Mouse (Mus musculus) CH12.LX (cell line): ENCODE results near the gene Krt26. TPM values are rescaled to one million over a fixed set of nuclear protein-coding genes. Genes with fewer than 3 reads are reported as not detected.

Source experiments
- DNase-seq: peaks from one replicate; pipeline ENCODE4 v3.0.0-alpha.2; 2013; ENCODE audit errors: extremely low read depth
- H3K27ac ChIP-seq: 2 replicates; pipeline ENCODE4 v1.5.1; 2012; ENCODE audit warnings: low read depth, mild to moderate bottlenecking, control low read depth, moderate library complexity; ENCODE audit not compliant: insufficient read depth
- H3K27me3 ChIP-seq: replicated peaks from 2 replicates; pipeline ENCODE3; 2012; ENCODE audit warnings: inconsistent platforms
- H3K36me3 ChIP-seq, 2 experiments: replicated peaks in 1 of 2; 2 replicates each; pipeline versions ENCODE3 to v1.6.1; 2012; ENCODE audit warnings: inconsistent platforms in 1 of 2, low read length in 1 of 2, mild to moderate bottlenecking in 1 of 2, mixed read lengths in 1 of 2, moderate library complexity in 1 of 2; ENCODE audit not compliant: control insufficient read depth in 1 of 2, insufficient read depth in 1 of 2
- H3K4me1 ChIP-seq, 2 experiments: 2 replicates each; pipeline ENCODE4 v1.6.1; 2012; ENCODE audit warnings: inconsistent platforms in 1 of 2, moderate library complexity in 1 of 2; ENCODE audit not compliant: insufficient read depth in 2 of 2, control insufficient read depth in 1 of 2
- H3K4me2 ChIP-seq: 2 replicates; pipeline ENCODE4 v1.6.1; 2012; ENCODE audit warnings: low read depth, mild to moderate bottlenecking, control low read depth; ENCODE audit not compliant: poor library complexity, insufficient read depth, severe bottlenecking
- H3K4me3 ChIP-seq, 3 experiments: fragments of 150-350 bp in 1 of 3; sonication (generic) in 1 of 3; replicated peaks in 1 of 3; 2 replicates each; pipeline versions ENCODE3 to v1.5.1; 2011 to 2012; ENCODE audit warnings: low read depth in 2 of 3, low read length in 2 of 3, mild to moderate bottlenecking in 2 of 3, moderate library complexity in 2 of 3, control low read depth in 1 of 3, improper control_type of control experiment in 1 of 3, inconsistent platforms in 1 of 3, mixed read lengths in 1 of 3; ENCODE audit not compliant: poor library complexity in 1 of 3
- H3K79me2 ChIP-seq: replicated peaks from 2 replicates; pipeline ENCODE4 v1.6.1; 2012; ENCODE audit warnings: mild to moderate bottlenecking, moderate library complexity; ENCODE audit not compliant: control insufficient read depth, poor library complexity, insufficient read depth, severe bottlenecking; ENCODE audit errors: extremely low read depth
- H3K9ac ChIP-seq: 2 replicates; pipeline ENCODE4 v1.6.1; 2012; ENCODE audit warnings: low read depth, mild to moderate bottlenecking, control low read depth, moderate library complexity; ENCODE audit not compliant: insufficient read depth
- H3K9me3 ChIP-seq: replicated peaks from 2 replicates; pipeline ENCODE3; 2012; ENCODE audit warnings: low read length, inconsistent platforms, mixed read lengths
- BHLHE40 ChIP-seq: IDR thresholded peaks from 2 replicates; pipeline ENCODE4 v1.6.1; 2011; ENCODE audit warnings: mild to moderate bottlenecking, low read depth, low read length, improper control_type of control experiment
- CHD1 ChIP-seq: IDR thresholded peaks from 2 replicates; pipeline ENCODE4 v1.6.1; 2012; ENCODE audit warnings: low read depth, low read length, improper control_type of control experiment, inconsistent platforms
- CTCF ChIP-seq, 2 experiments: IDR thresholded peaks in 1 of 2; conservative IDR thresholded peaks in 1 of 2; 2 replicates each; pipeline ENCODE4 v1.5.1; 2011 to 2012; ENCODE audit warnings: low read depth in 2 of 2, low read length in 2 of 2, improper control_type of control experiment in 1 of 2, inconsistent platforms in 1 of 2, mild to moderate bottlenecking in 1 of 2, moderate library complexity in 1 of 2
- E2F4 ChIP-seq: IDR thresholded peaks from 2 replicates; pipeline ENCODE4 v1.6.1; 2011; ENCODE audit warnings: low read depth, low read length, improper control_type of control experiment; ENCODE audit not compliant: insufficient replicate concordance
- EP300 ChIP-seq: IDR thresholded peaks from 2 replicates; pipeline ENCODE4 v1.6.1; 2011; ENCODE audit warnings: low read length, improper control_type of control experiment
- ETS1 ChIP-seq: conservative IDR thresholded peaks from 2 replicates; pipeline ENCODE4 v1.6.1; 2012; ENCODE audit warnings: low read depth, mild to moderate bottlenecking, inconsistent platforms, low read length, improper control_type of control experiment, moderate library complexity
- GABPA ChIP-seq: IDR thresholded peaks from 2 replicates; pipeline ENCODE4 v1.6.1; 2012; ENCODE audit warnings: low read depth, low read length, improper control_type of control experiment, inconsistent platforms; ENCODE audit not compliant: insufficient replicate concordance
- IRF4 ChIP-seq: IDR thresholded peaks from 2 replicates; pipeline ENCODE4 v1.6.1; 2014; ENCODE audit warnings: low read depth, mild to moderate bottlenecking, inconsistent platforms, low read length, improper control_type of control experiment
- JUN ChIP-seq: IDR thresholded peaks from 2 replicates; pipeline ENCODE4 v1.6.1; 2011; ENCODE audit warnings: low read depth, mild to moderate bottlenecking, low read length, improper control_type of control experiment, moderate library complexity; ENCODE audit not compliant: insufficient read depth
- KAT2A ChIP-seq: IDR thresholded peaks from 2 replicates; pipeline ENCODE4 v1.6.1; 2012; ENCODE audit warnings: low read length, improper control_type of control experiment, inconsistent platforms; ENCODE audit not compliant: insufficient replicate concordance
- MAFK ChIP-seq: IDR thresholded peaks from 2 replicates; pipeline ENCODE4 v1.6.1; 2011; ENCODE audit warnings: low read length, improper control_type of control experiment; ENCODE audit not compliant: insufficient replicate concordance
- MAX ChIP-seq: IDR thresholded peaks from 2 replicates; pipeline ENCODE4 v1.6.1; 2011; ENCODE audit warnings: low read length, improper control_type of control experiment
- MAZ ChIP-seq: IDR thresholded peaks from 2 replicates; pipeline ENCODE4 v1.6.1; 2012; ENCODE audit warnings: low read depth, mild to moderate bottlenecking, inconsistent platforms, low read length, improper control_type of control experiment, moderate library complexity
- MEF2A ChIP-seq: IDR thresholded peaks from 2 replicates; pipeline ENCODE4 v1.6.1; 2014; ENCODE audit warnings: low read depth, mild to moderate bottlenecking, inconsistent platforms, low read length, improper control_type of control experiment, borderline replicate concordance
- MXI1 ChIP-seq: IDR thresholded peaks from 2 replicates; pipeline ENCODE4 v1.6.1; 2011; ENCODE audit warnings: mild to moderate bottlenecking, low read depth, low read length, improper control_type of control experiment
- MYC ChIP-seq: IDR thresholded peaks from 2 replicates; pipeline ENCODE4 v1.6.1; 2011; ENCODE audit warnings: low read depth, mild to moderate bottlenecking, improper control_type of control experiment, low read length
- NELFE ChIP-seq: IDR thresholded peaks from 2 replicates; pipeline ENCODE4 v1.6.1; 2011; ENCODE audit warnings: low read depth, low read length, improper control_type of control experiment
- PAX5 ChIP-seq: IDR thresholded peaks from 2 replicates; pipeline ENCODE4 v1.6.1; 2012; ENCODE audit warnings: low read length, inconsistent platforms, mixed read lengths
- POLR2A ChIP-seq: IDR thresholded peaks from 2 replicates; pipeline ENCODE4 v1.6.1; 2011; ENCODE audit warnings: low read depth, mild to moderate bottlenecking, improper control_type of control experiment, low read length
- POLR2AphosphoS2 ChIP-seq: IDR thresholded peaks from 2 replicates; pipeline ENCODE4 v1.6.1; 2011; ENCODE audit warnings: low read depth, low read length, improper control_type of control experiment
- RAD21 ChIP-seq: IDR thresholded peaks from 2 replicates; pipeline ENCODE4 v1.6.1; 2011; ENCODE audit warnings: low read depth, mild to moderate bottlenecking, low read length, improper control_type of control experiment, moderate library complexity
- RCOR1 ChIP-seq: conservative IDR thresholded peaks from 2 replicates; pipeline ENCODE4 v1.6.1; 2012; ENCODE audit warnings: low read depth, mild to moderate bottlenecking, inconsistent platforms, low read length, improper control_type of control experiment
- SIN3A ChIP-seq: IDR thresholded peaks from 2 replicates; pipeline ENCODE4 v1.6.1; 2012; ENCODE audit warnings: low read length, improper control_type of control experiment, inconsistent platforms
- TBP ChIP-seq: conservative IDR thresholded peaks from 2 replicates; pipeline ENCODE4 v1.6.1; 2011; ENCODE audit warnings: low read depth, low read length, improper control_type of control experiment
- TCF12 ChIP-seq: IDR thresholded peaks from 2 replicates; pipeline ENCODE4 v1.6.1; 2014; ENCODE audit warnings: low read depth, mild to moderate bottlenecking, inconsistent platforms, low read length, improper control_type of control experiment
- UBTF ChIP-seq: IDR thresholded peaks from 2 replicates; pipeline ENCODE4 v1.6.1; 2012; ENCODE audit warnings: low read depth, mild to moderate bottlenecking, inconsistent platforms, low read length, improper control_type of control experiment, moderate library complexity
- USF2 ChIP-seq: conservative IDR thresholded peaks from 2 replicates; pipeline ENCODE4 v1.6.1; 2011; ENCODE audit warnings: low read depth, low read length, improper control_type of control experiment
- ZC3H11A ChIP-seq: IDR thresholded peaks from 2 replicates; pipeline ENCODE4 v1.6.1; 2012; ENCODE audit warnings: low read depth, mild to moderate bottlenecking, inconsistent platforms, low read length, improper control_type of control experiment
- ZKSCAN1 ChIP-seq: IDR thresholded peaks from 2 replicates; pipeline ENCODE4 v1.6.1; 2012; ENCODE audit warnings: low read depth, inconsistent platforms, low read length, improper control_type of control experiment, borderline replicate concordance
- ZMIZ1 ChIP-seq: IDR thresholded peaks from 2 replicates; pipeline ENCODE4 v1.6.1; 2012; ENCODE audit warnings: low read depth, mild to moderate bottlenecking, inconsistent platforms, low read length, improper control_type of control experiment
- dilution Hi-C: fragments of 300-500 bp; cut with MboI; formaldehyde crosslinking; loops from 2 replicates; pipeline ENCODE4 v1.14.3; 2020; ENCODE audit warnings: low sequenced_read_pairs; ENCODE audit not compliant: extremely low pct_unique_long_range_greater_than_20kb, extremely low pct_ligation_motif_present
- in situ Hi-C: fragments of 300-500 bp; cut with MboI; formaldehyde crosslinking; loops from 3 replicates; pipeline ENCODE4 v1.14.3; 2019; ENCODE audit warnings: low sequenced_read_pairs, low pct_ligation_motif_present, low pct_unique_long_range_greater_than_20kb, mixed read lengths
- polyA plus RNA-seq: library from polyadenylated mRNA; unstranded; fragments of >175 nt; gene quantifications from 2 replicates; pipeline ENCODE4 v1.2.1, GENCODE M21; 2012; ENCODE audit warnings: low read depth; ENCODE audit not compliant: insufficient read length
- total RNA-seq, 2 experiments: library from RNA; depleted of rRNA; stranded (reverse); fragments of 300-350 nt in 1 of 2; fragments of >200 nt in 1 of 2; gene quantifications; 2 replicates each; pipeline ENCODE4 v1.2.3; 2012 to 2014

Krt26 gene
- total RNA-seq (2012; rRNA removed), result not detected in 2 replicates
- not detected in 2 replicates for total RNA-seq (2014; rRNA removed)
- polyA plus RNA-seq, result not detected in 2 replicates

GRCm38 (mm10) chr11:99337866-99338265 is at the start of gene Krt26:
Gene Krt26 (minus strand): TSS chr11:99337966.
- no peak for DNase-seq

DNA sequence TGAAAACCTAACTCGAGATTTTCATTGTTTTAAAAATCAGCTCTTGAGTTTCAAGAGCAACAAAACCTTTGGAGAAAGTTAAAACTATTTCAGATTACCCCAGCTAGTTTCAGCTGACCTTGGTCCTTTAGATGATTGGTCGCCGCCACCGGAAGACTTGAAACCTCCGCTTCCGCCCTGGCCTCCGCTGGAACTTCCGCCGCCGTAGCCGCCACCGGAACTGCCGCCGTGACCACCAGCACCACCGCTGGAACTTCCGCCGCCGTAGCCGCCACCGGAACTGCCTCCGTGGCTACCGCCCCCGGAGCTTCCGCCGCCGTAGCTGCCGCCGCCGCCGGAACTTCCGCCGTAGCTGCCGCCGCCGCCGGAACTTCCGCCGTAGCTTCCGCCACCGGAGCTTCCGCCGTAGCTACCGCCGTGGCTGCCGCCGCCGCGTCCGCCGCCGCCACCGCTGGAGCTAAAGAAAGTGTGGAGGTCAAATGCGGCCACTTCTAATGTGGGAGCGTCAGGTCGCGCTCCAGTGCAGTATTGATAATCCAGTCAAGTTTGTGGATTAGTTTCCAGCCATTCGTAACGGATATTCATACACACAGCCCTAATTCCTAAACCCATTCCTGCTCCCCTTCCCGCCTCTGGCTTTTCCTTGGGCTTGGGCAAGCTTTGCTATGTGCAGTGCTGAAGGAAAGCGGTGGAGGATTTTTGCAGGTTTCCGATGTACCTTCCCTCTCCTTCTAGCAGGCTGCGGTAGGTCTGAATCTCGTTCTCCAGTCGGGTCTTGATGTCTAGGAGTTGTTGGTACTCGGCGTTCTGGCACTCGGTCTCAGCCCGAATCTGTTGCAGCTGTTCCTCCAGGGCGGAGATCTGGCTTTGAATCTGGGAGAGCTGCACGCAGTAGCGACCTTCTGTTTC is 48.3 kb upstream of the Krt26 start:
- peak; percentile 90 for DNase-seq
- dilution Hi-C loops, result no loop called here
- TF ChIP-seq KAT2A (peak; percentile 86; the same call in 1 of the 2 replicates), GABPA (no peak; the same call in 1 of the 2 replicates), ZMIZ1 (peak; percentile 82; the same call in 1 of the 2 replicates), ZKSCAN1 (no peak), MAX (no peak), PAX5 (no peak), CHD1 (no peak), IRF4 (peak; percentile 52; the same call in 1 of the 2 replicates), MAZ (0 out of 2 replicates have a peak, but pooled peaks have one; percentile 10), MYC (no peak), BHLHE40 (no peak), MXI1 (0 out of 2 replicates have a peak, but pooled peaks have one; percentile 65), SIN3A (peak; percentile 84; the same call in 1 of the 2 replicates), TCF12 (peak; percentile 74; the same call in 1 of the 2 replicates), USF2 (no peak), EP300 (no peak), POLR2AphosphoS2 (peak; percentile 71), UBTF (no peak), ZC3H11A (no peak), E2F4 (0 out of 2 replicates have a peak, but pooled peaks have one; percentile 21), RCOR1 (peak; percentile 81; the same call in 1 of the 2 replicates), NELFE (peak; percentile 88), RAD21 (no peak), ETS1 (no peak; the same call in 1 of the 2 replicates)

More at GRCm38 (mm10) chr11:99337866-99338265, at the start of gene Krt26:
- in situ Hi-C loops, result no loop called here
- Histone ChIP-seq H3K9me3 (no peaks in the 10 kb centered on the region), H3K4me2 (no peak within 1 kb of the TSS), H3K27ac (no peak within 1 kb of the TSS)
- no peak for TF ChIP-seq MEF2A
- TF ChIP-seq CTCF (conservative IDR thresholded peaks at IDR 0.05 in 1 of 2, IDR thresholded peaks at IDR 0.05 in 1 of 2; ENCODE audit: low read depth in 2 of 2, low read length in 2 of 2), result no peak
- no peak for TF ChIP-seq PAX5
- no peak for TF ChIP-seq POLR2A
- TF ChIP-seq CHD1, result no peak
- TF ChIP-seq MAFK, result no peak
- TF ChIP-seq ZC3H11A, result no peak
- TF ChIP-seq MYC, result no peak
- TF ChIP-seq NELFE, result no peak
- no peak for TF ChIP-seq JUN
- TF ChIP-seq TBP, result no peak
- TF ChIP-seq ETS1, result no peak
- TF ChIP-seq, all 38 proteins: peak for 0
- Histone ChIP-seq H3K9ac (no peak within 1 kb of the TSS), H3K79me2 (no peaks in the 10 kb centered on the region), H3K4me3 (no peak within 1 kb of the TSS), H3K4me1 (no peaks in the 10 kb centered on the region), H3K27me3 (peaks cover 70% of the 10 kb centered on the region), H3K36me3 (no peaks in the 10 kb centered on the region)
- dilution Hi-C loops, result no loop called here

More for the DNA sequence above, 48.3 kb upstream of the Krt26 start:
- H3K36me3 ChIP-seq, result peaks cover 2 to 25% of the 10 kb centered on the region in 2 experiments
- H3K9me3 ChIP-seq, result no peaks in the 10 kb centered on the region
- H3K27ac ChIP-seq, result peak overlapping the region; percentile 93
- H3K27me3 ChIP-seq, result no peaks in the 10 kb centered on the region
- peak overlapping the region; percentile 94 for H3K9ac ChIP-seq
- peaks cover 5 to 20% of the 10 kb centered on the region in 2 experiments for H3K4me1 ChIP-seq
- H3K79me2 ChIP-seq, result no peaks in the 10 kb centered on the region
- peak overlapping the region; percentile 65 to 92 (median 81) for H3K4me3 ChIP-seq
- peak overlapping the region; percentile 56 for H3K4me2 ChIP-seq
- in situ Hi-C loops, result loop anchor here (25.0 kb wide), 1 partner anchor 901 kb away; no protein-coding TSS in a partner anchor
